Comparison of ENCODE assay signal across 9 mouse cellular contexts in the genomic region with DNA sequence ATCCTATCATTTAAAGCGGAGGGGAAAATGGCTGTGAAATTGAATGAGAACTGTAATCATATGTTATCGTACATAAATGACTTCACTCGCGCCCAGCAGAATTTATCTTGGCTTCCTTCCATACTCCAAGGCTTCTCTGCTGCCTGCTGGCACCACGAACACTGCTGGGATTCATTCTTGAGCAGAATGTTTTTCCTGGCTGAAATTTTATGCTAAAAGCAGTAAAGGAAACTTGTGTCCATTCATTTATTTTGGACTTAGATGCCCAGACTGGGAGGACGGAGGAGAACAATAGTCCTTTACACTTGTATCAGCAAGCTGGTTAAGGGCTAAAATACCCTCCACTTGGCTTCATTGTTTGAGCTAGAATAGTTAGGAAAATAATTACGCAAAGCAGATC. TPM values are rescaled to one million over a fixed set of nuclear protein-coding genes. Genes with fewer than 3 reads are reported as not detected.
DNase-seq lines count a peak whose midpoint lies in the region; ATAC-seq and TF ChIP-seq lines count a peak whose summit lies in the region.
"Had no signal": no experiment of that assay in that cellular context is flagged by ENCODE, and none has a peak within 500 bp of the region (broad histone marks: within the 10 kb centered on the region; RNA-seq: fewer than 3 reads in every experiment).

No protein-coding gene starts in this region.

- H3K9ac ChIP-seq in hindbrain, embryonic 16.5 days (ENCODE audit: low read depth, low read length), result no peak overlapping the region
- H3K9ac ChIP-seq in hindbrain, embryonic 11.5 days (ENCODE audit: low read depth, low read length), result no peak overlapping the region

- 38% methylated on average over 7 of the region's 7 CpGs for WGBS in hindbrain, embryonic 16.5 days
- whole genome bisulfite sequencing in hindbrain, embryonic 11.5 days, result 67% methylated on average over 7 of the region's 7 CpGs

- H3K27ac ChIP-seq in hindbrain, embryonic 16.5 days (ENCODE audit: low read depth, low read length), result no peak overlapping the region
- no peak overlapping the region for H3K27ac ChIP-seq in hindbrain, embryonic 11.5 days (ENCODE audit: low read depth, low read length)
- no peak overlapping the region for H3K27ac ChIP-seq in layer of hippocampus, adult 2 months

- H3K9me3 ChIP-seq in hindbrain, embryonic 16.5 days (ENCODE audit: control insufficient read depth, low read length), result no peaks in the 10 kb centered on the region
- H3K9me3 ChIP-seq in hindbrain, embryonic 11.5 days (ENCODE audit: control insufficient read depth, low read length), result no peaks in the 10 kb centered on the region
- H3K9me3 ChIP-seq: megakaryocyte, embryonic 14.5 days had no signal

- H3K4me2 ChIP-seq in hindbrain, embryonic 16.5 days (ENCODE audit: low read length), result peak overlapping the region; percentile 5; the same call in 1 of the 2 replicates
- H3K4me2 ChIP-seq in hindbrain, embryonic 11.5 days (replicated peaks; ENCODE audit: low read depth, low read length), result no peak overlapping the region

- H3K27me3 ChIP-seq in hindbrain, embryonic 16.5 days (replicated peaks; ENCODE audit: control insufficient read depth, insufficient read depth, low read length), result no peaks in the 10 kb centered on the region
- no peaks in the 10 kb centered on the region for H3K27me3 ChIP-seq in hindbrain, embryonic 11.5 days (ENCODE audit: control insufficient read depth, insufficient read depth, low read length)
- H3K27me3 ChIP-seq: megakaryocyte, embryonic 14.5 days had no signal

- no peak overlapping the region for H3K4me3 ChIP-seq in hindbrain, embryonic 16.5 days (ENCODE audit: low read length)
- H3K4me3 ChIP-seq in hindbrain, embryonic 11.5 days (ENCODE audit: low read depth, low read length), result no peak overlapping the region
- H3K4me3 ChIP-seq in layer of hippocampus, adult 2 months, result no peak overlapping the region
- H3K4me3 ChIP-seq: megakaryocyte, embryonic 14.5 days had no signal

- H3K4me1 ChIP-seq in hindbrain, embryonic 16.5 days (ENCODE audit: control insufficient read depth, insufficient read depth, low read depth, low read length), result no peaks in the 10 kb centered on the region
- no peaks in the 10 kb centered on the region for H3K4me1 ChIP-seq in hindbrain, embryonic 11.5 days (replicated peaks; ENCODE audit: control insufficient read depth, insufficient read depth, low read length)

- no peaks in the 10 kb centered on the region for H3K36me3 ChIP-seq in hindbrain, embryonic 16.5 days (ENCODE audit: control insufficient read depth, insufficient read depth, low read length)
- H3K36me3 ChIP-seq in hindbrain, embryonic 11.5 days (ENCODE audit: control insufficient read depth, insufficient read depth, low read length), result no peaks in the 10 kb centered on the region

- ATAC-seq in hindbrain, embryonic 16.5 days, result no peak; the same call in 1 of the 2 replicates
- no peak for ATAC-seq in hindbrain, embryonic 11.5 days (ENCODE audit: low FRiP score)

- intact Hi-C loops in gastrocnemius, postnatal 36 days (cut with DNase I), result no loop called here

- TF ChIP-seq CTCF in layer of hippocampus, adult 2 months (conservative IDR thresholded peaks at IDR 0.05), result no peak

- DNase-seq in adrenal gland, adult 2 months, result peak; percentile 26
- no peak for DNase-seq in adrenal gland, adult 8-10 months
- DNase-seq in hindbrain, embryonic 11.5 days (ENCODE audit: low spot score), result no peak
- DNase-seq in NIH3T3 (ENCODE audit: low read depth), result peak; percentile 35
- DNase-seq in layer of hippocampus, adult 2 months (ENCODE audit: low spot score in 2 of 2), result peak; percentile 19 to 47
- DNase-seq in gastrocnemius, postnatal 36 days, result no peak
- no peak for DNase-seq in natural killer cell, adult 2 months (ENCODE audit: low spot score in 2 of 2)

RNA-seq across cellular contexts. Expression of a gene that starts 10.3 kb away (rescaled TPM):
- 10 to 100 TPM; 54.1 to 69.5 TPM for total RNA-seq in adrenal gland, adult 2 months (2021)
- polyA plus RNA-seq in adrenal gland, adult 2 months (2012; rRNA removed), result 32.5 and 33.7 TPM in 2 replicates
- total RNA-seq in adrenal gland, adult 8-10 months (2022), result 10 to 100 TPM; 65.5 to 80.9 (median 76.2) TPM
- 125 and 134 TPM in 2 replicates for polyA plus RNA-seq in hindbrain, embryonic 16.5 days (2015; fragmentation: Nextera tagmentation; extraction: Ambion mirVana)
- polyA plus RNA-seq in hindbrain, embryonic 11.5 days (2014; fragmentation: Nextera tagmentation; extraction: Ambion mirVana), result 80.5 and 82.8 TPM in 2 replicates
- 100 to 1,000 TPM; 163 to 172 TPM for total RNA-seq in layer of hippocampus, adult 2 months (2021)
- 10 to 100 TPM; 47.4 to 49.4 TPM for total RNA-seq in gastrocnemius, postnatal 36 days (2021)

RNA-seq across cellular contexts. Expression of a gene that starts 25.6 kb away (rescaled TPM):
- 10 to 100 TPM; 14.9 to 23.0 TPM for total RNA-seq in adrenal gland, adult 2 months (2021)
- 3.2 and 3.9 TPM in 2 replicates for polyA plus RNA-seq in adrenal gland, adult 2 months (2012; rRNA removed)
- 10 to 100 TPM; 20.5 to 34.6 (median 26.4) TPM for total RNA-seq in adrenal gland, adult 8-10 months (2022)
- polyA plus RNA-seq in hindbrain, embryonic 16.5 days (2015; fragmentation: Nextera tagmentation; extraction: Ambion mirVana), result 413 and 424 TPM in 2 replicates
- polyA plus RNA-seq in hindbrain, embryonic 11.5 days (2014; fragmentation: Nextera tagmentation; extraction: Ambion mirVana), result 31.0 and 38.7 TPM in 2 replicates
- total RNA-seq in layer of hippocampus, adult 2 months (2021), result 100 to 1,000 TPM; 348 to 365 TPM
- 1 to 10 TPM in 1 of 2 experiments, under 1 TPM in 1; 0.99 to 1.3 TPM for total RNA-seq in gastrocnemius, postnatal 36 days (2021)

Comparison
In these comparisons a context has a peak if more than half of its experiments do, and no peak if none do; other contexts are left out.
1. DNase-seq: peak in adrenal gland, adult 2 months (single experiment), NIH3T3 (single experiment) and layer of hippocampus, adult 2 months (2 of 2); none in adrenal gland, adult 8-10 months (single experiment), hindbrain, embryonic 11.5 days (single experiment), gastrocnemius, postnatal 36 days (0 of 2) and natural killer cell, adult 2 months (0 of 2).
2. RNA of a gene that starts 25.6 kb away (total RNA-seq): 348 to 365 TPM in layer of hippocampus, adult 2 months; 20.5 to 34.6 TPM in adrenal gland, adult 8-10 months, 14.9 to 23.0 TPM in adrenal gland, adult 2 months and 0.99 to 1.3 TPM in gastrocnemius, postnatal 36 days; every median in the first group is over 4 times any median in the second.